Mouse (Mus musculus) embryonic facial prominence, embryonic 10.5 days (tissue): ENCODE data around the gene Akap13. TPM values are rescaled to one million over a fixed set of nuclear protein-coding genes. Genes with fewer than 3 reads are reported as not detected.

Source experiments
- microRNA-seq: library from miRNA; unstranded; fragments of <30 nt; microRNA quantifications from one replicate; pipeline ENCODE4, GENCODE M21; 2017
- polyA plus RNA-seq: library from polyadenylated mRNA; unstranded; fragments of >200 nt; fragmentation: Nextera tagmentation; extraction: Ambion mirVana; gene quantifications from 2 replicates; pipeline ENCODE4 v1.2.1, GENCODE M21; 2016

Akap13 gene
- polyA plus RNA-seq, 1 experiment from 2014 or later, result 37.6 TPM

Small RNA genes lying within 50 kb of the gene (microRNA-seq; reads per million reads assigned to microRNA genes)
- gene Gm23251, result not detected

Other genes starting within 250 kb of the Akap13 start
- gene Sv2b, start 146.3 kb upstream of the Akap13 start, polyA plus RNA-seq, result 0.69 and 0.70 TPM in 2 replicates